Mouse (Mus musculus): ENCODE data around the gene Adam1b. TPM values are rescaled to one million over a fixed set of nuclear protein-coding genes. Genes with fewer than 3 reads are reported as not detected.
"Not testable (repeated sequence)": the region's sequence is repeated elsewhere in the genome, so short reads cannot be mapped to it uniquely, and the experiment has no call there.

The Adam1b gene
- total and polyA plus RNA-seq, 2 experiments from 2014 or later: not detected

- 84% methylated on average over 8 of the region's 8 CpGs for WGBS
- H3K36me3 ChIP-seq (ENCODE audit: insufficient read depth): peaks cover 76% of the 10 kb centered on the region
- H3K4me2 ChIP-seq (ENCODE audit: low read depth): no peak overlapping the region
- H3K9ac ChIP-seq: no peak overlapping the region
- H3K27ac ChIP-seq (ENCODE audit: low read depth, low read length): no peak overlapping the region
- DNase-seq (no peak), ATAC-seq (no peak)
- no peak overlapping the region for H3K4me3 ChIP-seq (ENCODE audit: low read depth, low read length)
- TF ChIP-seq CTCF (IDR thresholded peaks at IDR 0.05; ENCODE audit: low read depth): no peak
- H3K27me3 ChIP-seq (ENCODE audit: insufficient read depth, low read length): no peaks in the 10 kb centered on the region
- no peaks in the 10 kb centered on the region for H3K9me3 ChIP-seq (ENCODE audit: low read length)
- no peaks in the 10 kb centered on the region for H3K4me1 ChIP-seq (ENCODE audit: insufficient read depth)
Observed at GRCm38 (mm10) chr5:121526961-121527360, 23.7 kb upstream of the Adam1b start.

- Histone ChIP-seq H3K36me3 (ENCODE audit: insufficient read depth) (peaks cover 78% of the 10 kb centered on the region), H3K9ac (no peak overlapping the region), H3K4me1 (ENCODE audit: insufficient read depth) (no peaks in the 10 kb centered on the region), H3K9me3 (ENCODE audit: low read length) (no peaks in the 10 kb centered on the region), H3K4me2 (ENCODE audit: low read depth) (no peak overlapping the region), H3K27ac (ENCODE audit: low read depth, low read length) (no peak overlapping the region), H3K4me3 (ENCODE audit: low read depth, low read length) (no peak overlapping the region), H3K27me3 (ENCODE audit: insufficient read depth, low read length) (no peaks in the 10 kb centered on the region)
- ATAC-seq (no peak), DNase-seq (no peak)
- WGBS: 88% methylated on average over 7 of the region's 7 CpGs
- no peak for TF ChIP-seq CTCF (IDR thresholded peaks at IDR 0.05; ENCODE audit: low read depth)
Observed at GRCm38 (mm10) chr5:121526526-121526925, 23.3 kb upstream of the Adam1b start.

- no peak for TF ChIP-seq CTCF (IDR thresholded peaks at IDR 0.05; ENCODE audit: low read depth)
- WGBS: 91% methylated on average over 14 of the region's 14 CpGs
- no peak for DNase-seq
- ATAC-seq: no peak
- Histone ChIP-seq H3K36me3 (ENCODE audit: insufficient read depth) (peaks cover 78% of the 10 kb centered on the region), H3K4me1 (ENCODE audit: insufficient read depth) (no peaks in the 10 kb centered on the region), H3K4me2 (ENCODE audit: low read depth) (no peak overlapping the region), H3K27me3 (ENCODE audit: insufficient read depth, low read length) (no peaks in the 10 kb centered on the region), H3K27ac (ENCODE audit: low read depth, low read length) (no peak overlapping the region), H3K9ac (no peak overlapping the region), H3K4me3 (ENCODE audit: low read depth, low read length) (no peak overlapping the region), H3K9me3 (ENCODE audit: low read length) (no peaks in the 10 kb centered on the region)
Observed at GRCm38 (mm10) chr5:121525774-121526450, 22.7 kb upstream of the Adam1b start.

GRCm38 (mm10) chr5:121519758-121520157, 16.5 kb upstream of the Adam1b start:
- peaks cover 36% of the 10 kb centered on the region for H3K36me3 ChIP-seq (ENCODE audit: insufficient read depth)
- not testable (repeated sequence) for DNase-seq; H3K27me3 ChIP-seq (ENCODE audit: insufficient read depth, low read length); H3K9ac ChIP-seq; ATAC-seq; H3K4me3 ChIP-seq (ENCODE audit: low read depth, low read length); H3K9me3 ChIP-seq (ENCODE audit: low read length); H3K4me2 ChIP-seq (ENCODE audit: low read depth); H3K4me1 ChIP-seq (ENCODE audit: insufficient read depth); H3K27ac ChIP-seq (ENCODE audit: low read depth, low read length)
- WGBS: 96% methylated on average over 10 of the region's 17 CpGs

- DNase-seq (no peak), ATAC-seq (no peak)
- no peaks in the 10 kb centered on the region for H3K27me3 ChIP-seq (ENCODE audit: insufficient read depth, low read length)
- H3K27ac ChIP-seq (ENCODE audit: low read depth, low read length): no peak overlapping the region
- H3K4me1 ChIP-seq (ENCODE audit: insufficient read depth): no peaks in the 10 kb centered on the region
- TF ChIP-seq CTCF (IDR thresholded peaks at IDR 0.05; ENCODE audit: low read depth): no peak
- WGBS: 96% methylated on average over 9 of the region's 9 CpGs
- H3K9me3 ChIP-seq (ENCODE audit: low read length): no peaks in the 10 kb centered on the region
- no peak overlapping the region for H3K9ac ChIP-seq
- H3K4me3 ChIP-seq (ENCODE audit: low read depth, low read length): no peak overlapping the region
- H3K36me3 ChIP-seq (ENCODE audit: insufficient read depth): peaks cover 29% of the 10 kb centered on the region
- H3K4me2 ChIP-seq (ENCODE audit: low read depth): no peak overlapping the region
Observed at GRCm38 (mm10) chr5:121518983-121519382, 15.7 kb upstream of the Adam1b start.

- DNase-seq: no peak
- no peak overlapping the region for H3K27ac ChIP-seq (ENCODE audit: low read depth, low read length)
- no peak overlapping the region for H3K4me3 ChIP-seq (ENCODE audit: low read depth, low read length)
- no peaks in the 10 kb centered on the region for H3K36me3 ChIP-seq (ENCODE audit: insufficient read depth)
- no peak for ATAC-seq
- H3K9ac ChIP-seq: no peak overlapping the region
- H3K27me3 ChIP-seq (ENCODE audit: insufficient read depth, low read length): no peaks in the 10 kb centered on the region
- no peak for TF ChIP-seq CTCF (IDR thresholded peaks at IDR 0.05; ENCODE audit: low read depth)
- no peaks in the 10 kb centered on the region for H3K4me1 ChIP-seq (ENCODE audit: insufficient read depth)
- no peaks in the 10 kb centered on the region for H3K9me3 ChIP-seq (ENCODE audit: low read length)
- H3K4me2 ChIP-seq (ENCODE audit: low read depth): no peak overlapping the region
- 81% methylated on average over 7 of the region's 7 CpGs for WGBS
Observed at GRCm38 (mm10) chr5:121510009-121510408, 6.8 kb upstream of the Adam1b start.

GRCm38 (mm10) chr5:121506846-121507245, 3.6 kb upstream of the Adam1b start:
- Histone ChIP-seq H3K27ac (ENCODE audit: low read depth, low read length) (no peak overlapping the region), H3K4me3 (ENCODE audit: low read depth, low read length) (no peak overlapping the region), H3K9ac (no peak overlapping the region), H3K4me1 (ENCODE audit: insufficient read depth) (no peaks in the 10 kb centered on the region), H3K9me3 (ENCODE audit: low read length) (no peaks in the 10 kb centered on the region), H3K36me3 (ENCODE audit: insufficient read depth) (no peaks in the 10 kb centered on the region), H3K27me3 (ENCODE audit: insufficient read depth, low read length) (no peaks in the 10 kb centered on the region), H3K4me2 (ENCODE audit: low read depth) (no peak overlapping the region)
- ATAC-seq: no peak
- TF ChIP-seq CTCF (IDR thresholded peaks at IDR 0.05; ENCODE audit: low read depth): no peak
- DNase-seq: no peak
- 95% methylated on average over 1 of the region's 1 CpGs for WGBS

- ATAC-seq: not testable (repeated sequence)
- 73% methylated on average over 10 of the region's 17 CpGs for WGBS
Observed at GRCm38 (mm10) chr5:121501424-121501996, 1.7 kb downstream of the Adam1b start.

More at GRCm38 (mm10) chr5:121501424-121501996, 1.7 kb downstream of the Adam1b start:
- not testable (repeated sequence) for DNase-seq; H3K4me1 ChIP-seq (ENCODE audit: insufficient read depth); H3K4me2 ChIP-seq (ENCODE audit: low read depth); H3K4me3 ChIP-seq (ENCODE audit: low read depth, low read length); H3K9ac ChIP-seq; H3K27me3 ChIP-seq (ENCODE audit: insufficient read depth, low read length); H3K9me3 ChIP-seq (ENCODE audit: low read length); H3K36me3 ChIP-seq (ENCODE audit: insufficient read depth); H3K27ac ChIP-seq (ENCODE audit: low read depth, low read length)
